Mouse (Mus musculus) E14TG2a.4 (cell line): ENCODE results near the gene Nebl.

Source experiments
- H3K27me3 ChIP-seq: 2 replicates; pipeline ENCODE4 v1.6.1; 2014; ENCODE audit warnings: low read length, control low read depth; ENCODE audit not compliant: insufficient read depth
- H3K36me3 ChIP-seq: 2 replicates; pipeline ENCODE4 v1.6.1; 2014; ENCODE audit warnings: low read length, control low read depth; ENCODE audit not compliant: insufficient read depth
- H3K4me1 ChIP-seq: replicated peaks from 2 replicates; pipeline ENCODE4 v1.6.1; 2014; ENCODE audit warnings: low read depth, low read length, control low read depth
- H3K4me3 ChIP-seq: replicated peaks from 2 replicates; pipeline ENCODE4 v1.5.1; 2014; ENCODE audit warnings: mild to moderate bottlenecking, low read length
- H3K9me3 ChIP-seq: 2 replicates; pipeline ENCODE4 v1.6.1; 2014; ENCODE audit warnings: low read length, control low read depth
- CTCF ChIP-seq: conservative IDR thresholded peaks from 2 replicates; pipeline ENCODE4 v1.5.1; 2014; ENCODE audit warnings: low read length
- NANOG ChIP-seq: IDR thresholded peaks from 2 replicates; pipeline ENCODE4 v1.6.1; 2014; ENCODE audit warnings: borderline replicate concordance, low read length, mixed read lengths
- POU5F1 ChIP-seq: IDR thresholded peaks from 2 replicates; pipeline ENCODE4 v1.6.1; 2014; ENCODE audit warnings: low read length, borderline replicate concordance

Nebl gene

DNA sequence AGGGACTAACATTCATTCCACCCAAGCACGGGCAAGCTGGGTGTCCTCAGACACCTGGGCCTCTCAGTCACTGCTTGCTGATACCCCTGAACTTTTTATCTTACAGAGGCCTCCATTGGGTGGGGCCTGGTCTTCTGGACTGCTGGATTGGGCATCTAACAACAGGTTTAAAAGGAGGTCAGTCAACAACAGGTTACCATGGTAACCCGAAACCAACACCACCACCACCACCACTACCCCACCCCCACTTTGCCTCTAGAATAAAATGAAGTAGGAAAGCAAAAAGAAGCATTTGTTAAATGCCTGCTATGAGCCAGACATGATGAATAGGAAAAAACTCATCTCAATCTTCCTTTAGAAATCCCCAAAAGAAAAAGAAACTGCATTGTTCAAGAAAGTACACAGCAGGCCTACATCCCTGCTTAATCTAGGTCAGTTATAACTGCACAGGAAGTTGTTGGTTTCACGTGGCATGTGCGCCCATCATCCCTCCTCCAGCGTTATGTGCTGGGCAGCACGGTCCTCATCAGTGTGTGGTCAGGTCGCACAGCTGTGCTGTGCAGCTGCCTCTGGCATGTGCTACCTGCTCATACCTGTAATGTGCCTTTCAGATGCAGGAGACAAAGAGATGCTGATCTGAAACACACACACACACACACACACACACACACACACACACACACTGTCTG is 28.6 kb downstream of the Nebl start:
- Histone ChIP-seq H3K36me3 (no peaks in the 10 kb centered on the region), H3K27me3 (no peaks in the 10 kb centered on the region), H3K4me1 (peaks cover 10% of the 10 kb centered on the region), H3K4me3 (no peak overlapping the region), H3K9me3 (no peaks in the 10 kb centered on the region)
- TF ChIP-seq NANOG (no peak), POU5F1 (no peak), CTCF (no peak)

DNA sequence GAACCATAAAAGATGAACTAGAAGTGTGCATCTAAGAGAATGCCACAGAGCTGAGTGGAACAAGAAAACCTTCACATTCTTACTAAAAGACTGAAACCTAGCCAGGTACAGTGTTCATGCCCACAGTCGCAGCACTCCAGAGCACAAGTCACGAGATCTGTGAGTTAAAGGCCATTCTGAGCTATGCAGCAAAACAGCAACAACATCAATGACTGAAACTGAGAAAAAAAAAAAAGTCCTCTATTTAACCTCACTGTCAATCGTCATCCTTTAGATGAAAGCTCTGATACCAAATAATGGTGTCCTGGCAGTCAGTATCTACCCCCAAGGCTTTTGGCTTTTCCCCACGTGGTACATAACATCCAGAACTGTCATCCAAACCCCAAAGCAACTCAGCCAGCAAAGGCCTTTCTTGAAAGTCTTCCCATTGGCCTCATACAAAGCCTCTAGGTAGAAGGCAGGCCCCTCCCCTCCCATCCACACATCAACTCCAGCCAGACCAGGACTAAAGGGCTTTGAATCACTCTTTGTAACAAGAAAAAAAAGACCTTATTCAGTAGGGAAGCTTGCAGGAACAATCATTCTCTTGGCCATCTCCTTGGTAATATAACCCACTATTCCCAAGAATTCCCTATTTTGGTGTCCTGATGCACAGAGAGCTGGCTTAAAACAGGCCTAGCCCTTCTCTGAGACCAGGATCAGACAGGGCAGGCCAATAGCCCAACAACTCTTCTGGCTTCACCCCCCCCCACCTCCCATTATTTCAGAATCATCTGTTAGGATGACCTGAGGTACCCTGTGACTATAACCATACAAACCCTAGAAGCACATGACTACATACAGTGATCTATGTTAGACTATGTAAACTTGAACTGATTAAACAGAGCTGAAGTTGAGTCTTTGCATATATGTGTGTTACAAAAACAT is 32.8 kb downstream of the Nebl start:
- Histone ChIP-seq H3K9me3 (0 out of 2 replicates have a peak, but pooled peaks cover 3% of the 10 kb centered on the region), H3K36me3 (no peaks in the 10 kb centered on the region), H3K4me1 (peaks cover 3% of the 10 kb centered on the region), H3K27me3 (no peaks in the 10 kb centered on the region), H3K4me3 (no peak overlapping the region)
- TF ChIP-seq POU5F1 (no peak), NANOG (no peak), CTCF (no peak)

DNA sequence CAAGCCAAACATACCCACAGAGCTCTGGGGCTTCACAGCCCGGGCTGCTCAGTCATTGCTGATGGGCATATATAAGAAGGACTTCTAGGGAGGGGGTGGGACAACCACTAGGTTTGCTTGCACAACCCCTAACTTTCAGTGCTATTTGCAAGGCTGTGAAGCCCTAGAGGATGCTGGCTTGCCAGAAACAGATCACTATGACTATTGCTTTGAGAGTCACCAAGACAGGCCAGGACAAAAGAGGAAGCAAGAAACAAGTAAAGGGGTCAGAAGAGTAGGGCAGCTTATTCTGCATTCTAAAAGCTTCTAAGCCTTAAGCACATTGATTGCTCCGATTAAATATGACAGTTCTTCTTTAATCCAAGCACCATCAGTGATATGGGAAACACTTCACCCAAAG is 38.3 kb downstream of the Nebl start:
- H3K27me3 ChIP-seq, result no peaks in the 10 kb centered on the region
- peaks cover 28% of the 10 kb centered on the region for H3K9me3 ChIP-seq
- no peaks in the 10 kb centered on the region for H3K4me1 ChIP-seq
- H3K4me3 ChIP-seq, result no peak overlapping the region
- no peaks in the 10 kb centered on the region for H3K36me3 ChIP-seq
- TF ChIP-seq CTCF, result no peak

DNA sequence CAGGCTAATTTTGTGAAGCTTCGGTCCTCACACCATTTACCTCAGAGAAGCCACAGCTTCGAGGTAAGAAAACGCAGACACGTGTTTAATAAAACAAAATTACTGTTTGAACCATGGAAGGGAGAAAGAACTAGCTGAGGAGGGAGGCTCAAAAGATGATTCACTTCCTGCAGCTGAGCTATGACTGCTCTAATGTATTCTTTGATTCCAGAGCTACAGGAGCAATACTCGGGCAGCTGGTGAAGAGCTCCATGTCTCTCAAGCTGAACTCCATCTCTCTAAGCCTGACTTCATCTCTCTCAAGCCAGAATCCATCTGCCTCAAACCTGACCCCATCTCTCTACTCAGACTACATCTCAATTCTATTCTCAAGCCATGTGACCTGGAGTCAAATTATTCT is 41.0 kb downstream of the Nebl start:
- TF ChIP-seq NANOG (no peak), POU5F1 (no peak), CTCF (no peak)

DNA sequence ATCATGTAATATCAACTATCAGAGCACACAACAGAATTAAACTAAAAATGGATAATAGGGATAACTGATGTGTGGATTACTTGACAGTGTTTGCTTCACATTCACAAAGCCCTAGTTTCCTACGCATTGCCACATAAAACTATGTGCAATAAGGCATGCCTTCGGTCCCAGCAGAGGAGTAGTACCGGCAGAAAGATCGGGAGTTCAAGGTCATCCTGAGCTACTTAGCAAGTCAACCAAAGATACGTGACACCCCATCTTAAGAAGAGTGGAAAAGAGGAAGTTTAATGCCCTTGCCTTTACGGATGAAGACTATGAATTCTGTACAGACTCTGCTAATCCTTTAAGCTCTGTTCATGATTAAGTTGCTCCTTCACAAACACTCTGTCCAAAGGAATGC is 44.1 kb downstream of the Nebl start:
- H3K27me3 ChIP-seq, result no peaks in the 10 kb centered on the region
- H3K9me3 ChIP-seq, result peaks cover 12% of the 10 kb centered on the region
- no peaks in the 10 kb centered on the region for H3K4me1 ChIP-seq
- H3K36me3 ChIP-seq, result no peaks in the 10 kb centered on the region
- TF ChIP-seq NANOG (no peak), CTCF (no peak), POU5F1 (no peak)
- H3K4me3 ChIP-seq, result no peak overlapping the region

More for the DNA sequence above, 41.0 kb downstream of the Nebl start:
- H3K9me3 ChIP-seq, result peaks cover 28% of the 10 kb centered on the region
- H3K4me3 ChIP-seq, result no peak overlapping the region
- no peaks in the 10 kb centered on the region for H3K27me3 ChIP-seq
- H3K4me1 ChIP-seq, result no peaks in the 10 kb centered on the region
- no peaks in the 10 kb centered on the region for H3K36me3 ChIP-seq

DNA sequence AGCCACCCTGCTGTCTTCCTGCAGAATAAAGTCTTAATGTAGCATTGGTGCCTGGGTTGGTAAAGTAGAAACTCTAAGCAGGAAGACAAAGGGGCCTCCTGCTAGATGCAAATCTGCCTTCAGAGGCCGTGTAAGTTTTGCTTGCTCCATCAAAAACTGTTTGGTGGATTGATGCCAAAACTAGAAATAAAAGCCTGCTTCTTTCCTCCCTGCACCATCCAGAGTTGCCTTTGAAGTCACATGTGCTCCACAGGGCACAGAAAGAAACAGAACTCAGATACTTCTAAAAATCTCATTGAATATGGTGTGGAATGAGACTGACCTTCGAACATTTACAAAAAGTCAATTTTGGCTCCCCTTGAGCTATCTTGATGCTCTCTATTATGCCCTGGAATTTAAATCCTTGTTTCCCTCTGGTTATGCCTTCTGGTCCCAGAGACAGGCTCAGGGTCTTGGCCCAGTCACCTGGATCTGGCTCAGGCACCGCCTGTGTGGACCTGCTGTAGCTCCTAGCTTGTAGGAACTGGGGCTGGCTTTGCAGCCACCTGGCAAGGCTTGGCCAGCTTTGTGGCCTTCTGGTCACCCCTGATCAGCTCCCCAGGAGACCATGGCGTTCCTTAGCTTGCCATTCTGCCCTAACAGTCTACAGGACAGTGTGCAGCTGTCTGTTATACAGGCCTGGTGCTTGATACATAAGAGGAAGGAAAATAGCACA is 47.8 kb downstream of the Nebl start:
- Histone ChIP-seq H3K9me3 (no peaks in the 10 kb centered on the region), H3K27me3 (no peaks in the 10 kb centered on the region), H3K36me3 (no peaks in the 10 kb centered on the region), H3K4me1 (no peaks in the 10 kb centered on the region), H3K4me3 (no peak overlapping the region)
- TF ChIP-seq CTCF (no peak), NANOG (no peak), POU5F1 (no peak)

DNA sequence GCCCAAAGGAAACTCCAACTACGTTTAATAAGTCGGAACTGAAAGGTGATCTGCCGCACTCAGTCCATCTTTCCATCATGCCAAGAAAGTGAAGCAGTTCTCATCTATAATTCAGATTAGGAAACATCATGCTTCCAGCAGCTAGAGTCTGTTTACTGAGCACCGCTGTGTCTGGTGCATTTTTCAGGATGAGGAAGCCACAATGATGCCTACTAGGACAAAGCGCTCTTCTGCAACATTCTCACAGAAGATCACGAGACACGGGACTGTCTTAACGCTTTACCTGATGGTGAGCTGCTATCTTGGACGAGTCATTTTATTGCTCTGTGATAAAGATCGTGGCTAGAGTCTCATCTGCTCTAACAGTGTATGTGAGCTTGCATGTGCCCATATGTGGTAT is 59.1 kb downstream of the Nebl start:
- Histone ChIP-seq H3K36me3 (no peaks in the 10 kb centered on the region), H3K4me3 (no peak overlapping the region), H3K4me1 (peaks cover 13% of the 10 kb centered on the region; the same call in 1 of the 2 replicates), H3K27me3 (no peaks in the 10 kb centered on the region), H3K9me3 (no peaks in the 10 kb centered on the region)
- TF ChIP-seq NANOG, result no peak
- TF ChIP-seq POU5F1, result no peak
- TF ChIP-seq CTCF, result no peak

DNA sequence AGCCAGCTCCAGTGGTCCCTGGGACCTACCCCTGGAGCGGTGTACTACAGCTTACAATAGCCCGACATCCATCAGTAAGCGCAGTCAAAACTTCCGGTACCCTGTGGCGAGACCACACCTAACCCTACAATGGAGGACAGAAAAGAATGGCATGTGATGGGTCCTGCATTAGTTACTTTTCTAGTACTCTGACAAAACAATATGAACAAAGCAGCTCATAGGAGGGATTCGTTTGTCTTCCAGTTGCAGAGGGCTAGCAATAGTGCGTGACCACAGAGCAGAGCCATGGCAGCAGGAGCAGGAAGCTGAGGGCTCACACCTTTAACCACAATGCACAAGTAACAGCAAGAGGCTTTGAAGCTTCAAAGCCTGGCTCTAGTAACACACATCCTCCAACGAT is 59.7 kb downstream of the Nebl start:
- H3K9me3 ChIP-seq, result no peaks in the 10 kb centered on the region

More for the DNA sequence above, 59.7 kb downstream of the Nebl start:
- Histone ChIP-seq H3K4me3 (no peak overlapping the region), H3K4me1 (peaks cover 13% of the 10 kb centered on the region; the same call in 1 of the 2 replicates), H3K36me3 (no peaks in the 10 kb centered on the region), H3K27me3 (no peaks in the 10 kb centered on the region)
- TF ChIP-seq CTCF (no peak), NANOG (no peak)
